Mouse (Mus musculus): ENCODE results near the gene Cyp1a1.

- TF ChIP-seq POLR2A (IDR thresholded peaks at IDR 0.05; ENCODE audit: insufficient read depth, low read length), result no peak
- no peak for TF ChIP-seq CTCF (IDR thresholded peaks at IDR 0.05; ENCODE audit: low read depth, low read length)
Measured at GRCm38 (mm10) chr9:57638651-57639459, 48.9 kb upstream of the Cyp1a1 start.
